Mouse (Mus musculus) stomach, postnatal 0 days (tissue): ENCODE measurements around the gene Tnip1. TPM values are rescaled to one million over a fixed set of nuclear protein-coding genes. Genes with fewer than 3 reads are reported as not detected.

Source experiments
- ATAC-seq: fragments of 200-750 bp; cut with Nextera tagmentation; 2 replicates; pipeline ENCODE4 v1.8.0; 2017; ENCODE audit not compliant: low FRiP score, low TSS enrichment
- DNase-seq: peaks from one replicate; pipeline ENCODE4 v3.0.0-alpha.2; 2016; ENCODE audit warnings: low spot score
- H3K27ac ChIP-seq: fragments of 300-500 bp; sonication (generic); replicated peaks from 2 replicates; pipeline ENCODE4 v1.5.1; 2014; ENCODE audit warnings: mild to moderate bottlenecking, control low read depth
- H3K27me3 ChIP-seq: fragments of 300-500 bp; sonication (generic); 2 replicates; pipeline ENCODE4 v1.6.1; 2014; ENCODE audit warnings: low read length; ENCODE audit not compliant: control insufficient read depth, insufficient read depth
- H3K36me3 ChIP-seq: fragments of 300-500 bp; sonication (generic); 2 replicates; pipeline ENCODE4 v1.6.1; 2014; ENCODE audit warnings: low read length, mixed read lengths; ENCODE audit not compliant: control insufficient read depth, insufficient read depth
- H3K4me1 ChIP-seq: fragments of 300-500 bp; sonication (generic); replicated peaks from 2 replicates; pipeline ENCODE4 v1.6.1; 2014; ENCODE audit warnings: antibody characterized with exemption; ENCODE audit not compliant: control insufficient read depth, insufficient read depth
- H3K4me2 ChIP-seq: fragments of 300-500 bp; sonication (generic); replicated peaks from 2 replicates; pipeline ENCODE4 v1.6.1; 2014; ENCODE audit warnings: low read depth, mild to moderate bottlenecking, control low read depth, moderate library complexity
- H3K4me3 ChIP-seq: fragments of 300-500 bp; sonication (generic); 2 replicates; pipeline ENCODE4 v1.5.1; 2014; ENCODE audit warnings: low read depth, low read length, control low read depth
- H3K9ac ChIP-seq: fragments of 300-500 bp; sonication (generic); 2 replicates; pipeline ENCODE4 v1.6.1; 2014; ENCODE audit warnings: mild to moderate bottlenecking, low read length, control low read depth, mixed read lengths
- H3K9me3 ChIP-seq: fragments of 300-500 bp; sonication (generic); 2 replicates; pipeline ENCODE4 v1.6.1; 2016; ENCODE audit warnings: low read length; ENCODE audit not compliant: control insufficient read depth
- CTCF ChIP-seq: IDR thresholded peaks from 2 replicates; pipeline ENCODE4 v1.5.1; 2016; ENCODE audit warnings: antibody characterized with exemption, low read depth, mild to moderate bottlenecking, moderate library complexity
- EP300 ChIP-seq: optimal IDR thresholded peaks from 2 replicates; pipeline ENCODE3; 2016; ENCODE audit warnings: antibody characterized with exemption
- WGBS: fragments of 180-500 bp; shearing (Covaris S2); extraction: QIAGEN DNeasy Blood & Tissue Kit; methylation state at CpG from one replicate; pipeline ENCODE4 v1.1.7; 2014; 5-methylcytosine and 5-hydroxymethylcytosine counted together
- polyA plus RNA-seq: library from polyadenylated mRNA; unstranded; fragments of >200 nt; fragmentation: Nextera tagmentation; extraction: Ambion mirVana; gene quantifications from 2 replicates; pipeline ENCODE4 v1.2.1, GENCODE M21; 2015

Tnip1 gene
- polyA plus RNA-seq, 1 experiment from 2014 or later = 14.7 TPM

DNA sequence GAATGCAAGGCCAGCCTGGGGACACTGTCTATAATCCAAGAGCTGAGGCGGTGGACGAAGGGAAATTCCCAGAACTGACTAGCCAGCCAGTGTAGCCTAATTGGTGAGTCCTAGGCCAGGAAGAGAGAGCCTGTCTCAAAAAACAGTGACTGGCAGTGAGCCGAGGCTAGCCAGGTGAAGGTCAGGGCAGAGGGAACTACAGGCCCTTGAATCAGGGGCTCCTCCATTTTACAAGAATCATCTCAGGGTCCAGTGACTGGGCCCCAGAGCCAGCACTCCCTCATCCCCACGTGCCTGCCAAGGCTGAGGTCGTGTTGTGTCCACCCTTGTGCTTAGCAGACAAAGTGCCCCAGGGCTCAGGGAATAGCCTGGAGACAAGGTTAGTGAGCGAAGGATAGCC lies 12.0 kb downstream of the Tnip1 start:
- no peaks in the 10 kb centered on the region for H3K36me3 ChIP-seq
- no peak overlapping the region for H3K9ac ChIP-seq
- DNase-seq = no peak
- H3K9me3 ChIP-seq = no peaks in the 10 kb centered on the region
- no peak overlapping the region for H3K4me3 ChIP-seq
- TF ChIP-seq EP300 = no peak
- TF ChIP-seq CTCF = no peak
- H3K27me3 ChIP-seq = no peaks in the 10 kb centered on the region
- H3K4me1 ChIP-seq = 0 out of 2 replicates have a peak, but pooled peaks cover 3% of the 10 kb centered on the region
- 90% methylated on average over 6 of the region's 6 CpGs for WGBS
- H3K27ac ChIP-seq = no peak overlapping the region
- no peak for ATAC-seq
- H3K4me2 ChIP-seq = no peak overlapping the region

DNA sequence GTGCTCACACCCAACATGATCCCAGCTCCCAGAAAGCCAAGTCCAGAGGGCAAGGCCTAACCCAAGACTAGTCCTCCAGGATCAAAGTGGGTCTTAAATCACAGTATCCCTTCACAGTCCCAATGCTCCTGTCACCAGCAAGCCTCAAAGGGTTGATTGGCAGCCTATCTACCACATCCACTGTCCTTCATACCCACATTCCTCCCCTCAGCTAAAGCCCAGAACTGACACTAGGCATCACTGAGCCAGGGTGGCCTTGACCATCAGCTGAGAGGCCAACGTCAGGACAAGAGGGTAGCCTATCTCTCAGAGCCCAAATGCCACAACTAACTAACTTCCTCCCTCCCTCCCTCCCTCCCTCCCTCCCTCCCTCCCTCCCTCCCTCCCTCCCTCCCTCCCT lies 13.0 kb downstream of the Tnip1 start:
- no peaks in the 10 kb centered on the region for H3K9me3 ChIP-seq
- 0 out of 2 replicates have a peak, but pooled peaks cover 3% of the 10 kb centered on the region for H3K4me1 ChIP-seq
- no peak overlapping the region for H3K4me3 ChIP-seq
- no peak overlapping the region for H3K9ac ChIP-seq
- no peak for TF ChIP-seq EP300
- TF ChIP-seq CTCF = no peak
- no peak overlapping the region for H3K4me2 ChIP-seq
- 67% methylated on average over 1 of the region's 1 CpGs for WGBS
- DNase-seq = no peak
- no peaks in the 10 kb centered on the region for H3K36me3 ChIP-seq
- ATAC-seq = no peak
- no peak overlapping the region for H3K27ac ChIP-seq
- no peaks in the 10 kb centered on the region for H3K27me3 ChIP-seq

DNA sequence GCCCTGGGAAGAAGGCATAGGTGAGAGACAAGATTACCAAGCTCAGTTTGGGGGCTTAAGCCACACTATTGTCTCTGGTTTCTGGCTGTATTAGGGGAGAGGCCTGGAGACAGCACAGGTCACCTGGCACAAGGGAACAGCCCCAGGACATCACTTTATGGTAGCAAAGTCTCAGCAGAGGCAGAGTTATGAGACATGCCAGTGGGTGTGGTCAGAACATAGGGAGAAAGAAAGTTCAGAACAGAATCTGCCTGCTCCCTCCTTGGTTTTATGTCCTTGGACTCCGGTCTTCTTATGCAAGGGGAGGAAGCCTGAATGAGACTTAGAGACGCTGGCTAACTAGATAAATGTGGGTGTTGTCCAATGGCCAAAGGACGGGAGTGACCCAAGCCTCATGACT lies 18.0 kb downstream of the Tnip1 start:
- H3K4me3 ChIP-seq = no peak overlapping the region
- H3K4me2 ChIP-seq = no peak overlapping the region
- H3K27me3 ChIP-seq = no peaks in the 10 kb centered on the region
- TF ChIP-seq EP300 (no peak), CTCF (no peak)
- H3K9ac ChIP-seq = no peak overlapping the region
- no peak overlapping the region for H3K27ac ChIP-seq
- H3K4me1 ChIP-seq = no peaks in the 10 kb centered on the region
- H3K9me3 ChIP-seq = no peaks in the 10 kb centered on the region
- WGBS = 71% methylated on average over 3 of the region's 3 CpGs
- DNase-seq (no peak), ATAC-seq (peak; percentile 2; the same call in 1 of the 2 replicates)
- no peaks in the 10 kb centered on the region for H3K36me3 ChIP-seq

DNA sequence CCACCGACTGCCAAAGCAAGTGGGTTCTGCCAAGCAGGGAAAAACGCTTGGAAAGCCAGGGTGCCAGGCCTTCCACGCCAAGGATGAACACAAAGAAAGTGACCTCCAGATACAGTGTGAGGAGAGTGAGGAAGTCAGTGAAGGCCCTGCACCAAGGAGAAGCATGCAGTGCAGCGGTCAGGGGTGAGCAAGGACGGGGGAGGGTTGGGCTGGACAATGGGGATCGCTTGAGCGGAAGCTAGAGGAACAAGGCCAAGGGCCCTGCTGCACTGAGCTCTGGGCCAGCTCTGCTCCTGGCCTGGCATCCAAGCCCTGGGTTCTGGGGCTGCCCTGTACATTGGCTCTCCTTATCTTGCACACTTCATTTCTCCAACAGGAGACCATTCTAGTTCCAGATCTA lies 22.7 kb downstream of the Tnip1 start:
- Histone ChIP-seq H3K36me3 (peaks cover 19% of the 10 kb centered on the region), H3K27me3 (no peaks in the 10 kb centered on the region), H3K4me3 (no peak overlapping the region), H3K4me1 (no peaks in the 10 kb centered on the region), H3K4me2 (no peak overlapping the region), H3K9ac (no peak overlapping the region), H3K9me3 (no peaks in the 10 kb centered on the region), H3K27ac (no peak overlapping the region)
- DNase-seq = no peak
- WGBS = 82% methylated on average over 7 of the region's 7 CpGs
- no peak for ATAC-seq
- TF ChIP-seq EP300 = no peak
- TF ChIP-seq CTCF = no peak

DNA sequence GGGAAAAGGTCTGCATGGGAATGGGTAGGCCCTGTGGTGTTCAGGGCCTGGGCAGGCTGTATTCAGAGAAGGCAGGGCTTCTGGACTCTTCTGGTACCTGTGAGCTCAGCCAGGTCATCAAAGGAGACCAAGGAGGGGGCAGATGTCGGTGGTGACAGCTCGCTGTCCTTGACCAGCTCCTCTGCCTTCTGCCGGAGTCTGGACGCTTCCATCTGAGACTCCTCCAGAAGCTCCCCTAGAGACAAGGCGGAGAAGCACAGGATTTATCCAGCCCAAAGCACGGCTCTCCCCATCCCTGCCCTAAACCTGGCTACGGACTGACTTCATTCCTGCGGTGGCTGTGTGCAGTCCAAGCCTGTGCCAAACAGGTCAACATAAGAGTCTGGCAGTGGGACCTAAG lies 23.2 kb downstream of the Tnip1 start:
- H3K36me3 ChIP-seq = peaks cover 19% of the 10 kb centered on the region
- H3K4me1 ChIP-seq = no peaks in the 10 kb centered on the region
- no peaks in the 10 kb centered on the region for H3K27me3 ChIP-seq
- no peak overlapping the region for H3K4me2 ChIP-seq
- no peak overlapping the region for H3K9ac ChIP-seq
- TF ChIP-seq EP300 (no peak), CTCF (no peak)
- H3K27ac ChIP-seq = no peak overlapping the region
- ATAC-seq = no peak
- WGBS = 81% methylated on average over 8 of the region's 8 CpGs
- no peaks in the 10 kb centered on the region for H3K9me3 ChIP-seq
- H3K4me3 ChIP-seq = no peak overlapping the region
- no peak for DNase-seq

DNA sequence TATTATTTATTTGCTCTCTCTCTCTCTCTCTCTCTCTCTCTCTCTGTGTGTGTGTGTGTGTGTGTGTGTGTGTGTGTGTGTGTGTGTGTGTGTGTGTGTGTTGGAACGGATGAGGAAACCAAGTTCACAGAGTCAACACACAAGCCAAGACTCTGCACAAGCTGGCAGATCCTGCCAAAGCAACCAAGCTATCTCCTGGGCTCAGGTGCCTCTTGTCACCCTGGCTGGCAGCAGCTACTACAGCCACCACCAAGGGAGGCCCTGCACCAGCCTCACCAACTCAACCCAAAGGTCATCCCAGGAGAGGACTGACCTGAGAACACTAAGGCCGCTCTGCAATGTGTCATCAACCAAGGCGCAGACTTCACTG lies 26.0 kb downstream of the Tnip1 start:
- H3K4me3 ChIP-seq = no peak overlapping the region
- H3K27me3 ChIP-seq = no peaks in the 10 kb centered on the region
- no peak overlapping the region for H3K4me2 ChIP-seq
- TF ChIP-seq EP300 (no peak), CTCF (no peak)
- H3K36me3 ChIP-seq = peaks cover 21% of the 10 kb centered on the region
- H3K9ac ChIP-seq = no peak overlapping the region
- H3K4me1 ChIP-seq = no peaks in the 10 kb centered on the region
- peak overlapping the region; percentile 53 for H3K27ac ChIP-seq
- DNase-seq = no peak
- 66% methylated on average over 3 of the region's 3 CpGs for WGBS
- H3K9me3 ChIP-seq = no peaks in the 10 kb centered on the region
- ATAC-seq = peak; percentile 71
